Mouse (Mus musculus) subcutaneous adipose tissue, adult 2 months (tissue): ENCODE data around the gene Sfpq. TPM values are rescaled to one million over a fixed set of nuclear protein-coding genes. Genes with fewer than 3 reads are reported as not detected.

ENCODE experiments used
- polyA plus RNA-seq: library from polyadenylated mRNA; depleted of rRNA; stranded (reverse); fragments of >200 nt; gene quantifications from 2 replicates; pipeline ENCODE4 v1.2.3, GENCODE M21; 2012; ENCODE audit warnings: low replicate concordance; rRNA removed

Sfpq gene
- polyA plus RNA-seq, result 20.3 and 42.7 TPM in 2 replicates

GRCm38 (mm10) chr4:127021151-127021945 lies at the start of gene Sfpq:
Gene Sfpq (plus strand): TSS chr4:127021324.

DNA sequence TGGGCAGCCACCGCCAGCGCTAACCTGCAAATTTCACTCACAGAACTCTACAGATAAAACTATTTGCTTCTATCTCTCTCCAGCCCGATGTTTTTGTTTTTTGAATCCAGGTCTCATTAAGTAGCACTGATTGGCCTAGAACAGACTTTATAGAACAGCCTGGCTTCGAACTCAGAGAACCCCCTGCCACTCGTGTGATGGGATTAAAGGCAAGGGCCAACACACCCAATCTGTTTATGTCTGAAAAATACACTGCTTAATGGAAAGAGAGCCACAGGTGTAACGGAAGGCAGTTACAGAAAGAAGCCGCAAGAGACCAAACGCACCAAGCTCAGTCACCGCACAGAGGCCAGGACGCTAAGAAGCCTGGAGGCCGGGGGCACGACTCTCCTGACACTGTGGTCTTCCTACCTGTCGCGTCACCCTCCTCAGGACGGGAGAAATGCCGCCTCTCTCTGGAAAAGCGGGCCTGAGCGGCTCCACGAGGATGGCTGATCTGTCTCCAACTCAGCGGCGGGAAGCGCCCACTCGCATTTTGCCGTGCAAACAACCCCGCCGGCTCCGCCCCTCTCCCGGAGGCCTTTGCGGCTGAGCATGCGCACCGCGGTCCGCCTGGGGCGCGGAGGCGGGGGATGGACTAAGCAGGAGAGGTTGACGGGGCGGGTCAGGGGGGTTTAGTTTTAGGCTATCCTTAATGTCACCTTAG lies 39.6 kb downstream of the Sfpq start, which contains the start of gene Zmym1:
Gene Zmym1 (minus strand): TSS at position 568 of the 706 bp plus-strand sequence.

DNA sequence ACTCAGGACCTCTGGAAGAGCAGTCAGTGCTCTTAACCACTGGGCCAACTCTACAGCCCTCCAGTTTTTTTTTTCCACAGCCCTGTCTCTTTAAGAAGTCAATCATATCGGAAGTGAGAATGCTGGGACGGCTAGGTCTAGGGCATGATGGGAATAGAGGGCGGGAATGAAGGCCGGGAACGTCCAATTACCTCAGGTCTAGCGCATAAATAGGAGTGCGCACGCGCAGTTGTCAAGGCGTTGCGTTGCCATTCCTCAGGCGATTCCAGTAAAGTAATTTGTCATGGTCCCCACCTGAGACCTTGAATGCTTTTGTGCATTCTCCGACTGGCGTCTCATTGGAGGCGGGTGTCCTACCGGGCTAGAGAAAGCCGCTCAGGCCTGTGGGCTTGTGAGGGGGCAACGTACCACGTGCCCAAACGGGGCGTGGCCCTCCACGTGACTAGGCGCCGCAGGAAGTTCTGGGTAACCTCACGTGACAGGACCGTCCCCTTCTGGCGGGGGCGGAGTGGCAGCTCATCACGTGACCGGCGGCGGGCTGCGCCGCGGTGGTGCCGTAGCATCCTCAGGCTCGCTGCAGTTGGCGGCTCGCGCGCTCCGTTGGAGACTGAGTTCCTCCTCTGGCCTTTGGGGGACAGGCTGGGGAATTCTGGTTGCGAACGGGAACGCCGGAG lies 55.9 kb downstream of the Sfpq start, which contains the start of gene Zmym6:
Gene Zmym6 (plus strand): TSS at position 509 of the 674 bp plus-strand sequence.

Other genes starting within 250 kb of the Sfpq start
- gene Zmym4, start 53.2 kb upstream of the Sfpq start, polyA plus RNA-seq, result 5.5 and 11.6 TPM in 2 replicates
- gene Zmym1, start 39.8 kb downstream of the Sfpq start, polyA plus RNA-seq, result 1.6 and 2.7 TPM in 2 replicates
- gene Zmym6, start 56.1 kb downstream of the Sfpq start, polyA plus RNA-seq, result 8.0 and 10.2 TPM in 2 replicates
- gene Tmem35b, start 102.4 kb downstream of the Sfpq start, polyA plus RNA-seq, result 17.8 and 22.6 TPM in 2 replicates
- 0.11 and 0.35 TPM in 2 replicates for gene Dlgap3, start 147.9 kb downstream of the Sfpq start, polyA plus RNA-seq
- 33.6 and 33.7 TPM in 2 replicates for gene Smim12, start 222.5 kb downstream of the Sfpq start, polyA plus RNA-seq